Mouse (Mus musculus) kidney, adult 11 months (tissue): ENCODE results near the gene Foxp1.

Experiments
- DNase-seq: peaks from one replicate; pipeline ENCODE4 v3.0.0; 2022

Foxp1 gene

DNA sequence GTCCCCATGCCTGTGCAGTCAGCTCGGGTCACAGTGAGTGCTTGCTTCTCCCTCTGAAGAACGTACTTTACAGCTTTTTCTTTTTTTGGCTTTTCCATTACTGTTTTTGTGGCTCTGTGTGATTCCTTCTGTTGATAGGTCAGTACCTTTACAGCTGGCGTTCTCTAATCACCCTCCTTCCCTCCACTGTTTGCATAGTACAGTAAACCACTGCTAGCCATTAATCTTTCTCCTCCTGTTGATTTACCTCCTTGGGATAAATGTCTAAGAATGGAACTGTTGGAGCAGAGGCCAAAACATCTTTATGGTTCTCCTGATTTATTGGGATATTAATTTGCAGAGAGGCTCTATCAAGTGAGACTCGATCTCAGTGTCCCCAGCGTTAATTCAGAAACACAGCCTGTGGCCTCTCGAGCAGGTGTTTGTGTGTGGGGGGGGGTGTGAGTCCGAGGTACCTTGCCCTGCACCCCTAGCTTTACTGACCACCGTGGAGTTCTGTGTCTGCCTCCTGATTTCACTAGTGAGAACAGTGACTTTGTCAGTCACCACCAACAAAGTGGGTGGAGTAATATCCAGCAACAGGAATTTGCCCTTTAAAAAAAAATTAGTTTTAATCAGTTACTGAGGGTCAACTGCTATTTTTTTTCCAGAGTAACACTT is 590.5 kb downstream of the Foxp1 start:
- no peak for DNase-seq

- no peak for DNase-seq
Measured at GRCm38 (mm10) chr6:98930652-98931300, 591.7 kb downstream of the Foxp1 start.

DNA sequence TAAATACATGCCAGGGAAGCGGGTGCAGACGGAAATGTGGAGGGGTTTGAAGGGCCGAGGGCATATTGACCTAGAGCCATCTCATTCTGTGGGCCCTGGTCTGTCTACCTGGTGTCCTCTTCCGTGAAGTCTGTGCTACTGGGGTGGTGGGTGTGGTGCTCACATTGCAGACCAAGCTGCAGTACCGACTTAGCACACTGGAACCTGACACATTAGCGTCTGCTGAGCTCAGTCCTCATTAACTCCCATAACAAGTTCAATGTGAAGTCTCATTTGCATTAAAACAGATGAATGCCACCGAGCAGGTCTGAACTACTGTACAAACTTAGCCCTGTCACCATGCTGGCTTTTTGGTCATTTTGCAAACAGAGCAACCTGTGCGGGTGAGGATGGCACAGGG is 594.2 kb downstream of the Foxp1 start:
- DNase-seq, result no peak

DNA sequence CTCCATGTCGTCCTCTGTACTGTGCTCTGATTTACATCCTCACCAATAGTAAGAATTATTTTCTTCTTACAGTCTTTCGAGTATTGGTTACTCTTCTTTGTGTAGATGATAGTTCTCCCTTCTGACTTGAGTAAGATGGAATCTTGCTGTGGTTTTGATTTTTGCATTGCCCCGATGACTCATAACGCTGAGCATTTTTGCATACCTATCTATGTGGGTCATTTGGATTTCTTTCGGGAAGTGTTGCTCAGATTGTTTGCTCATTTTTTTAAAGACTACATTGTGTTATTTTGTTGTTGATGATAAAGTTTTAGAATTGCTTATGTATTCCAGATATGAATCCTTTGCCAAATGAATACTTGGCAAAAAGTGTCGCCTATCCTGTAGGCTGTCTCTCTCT is 621.3 kb downstream of the Foxp1 start:
- no peak for DNase-seq

GRCm38 (mm10) chr6:98878208-98878607 is 644.3 kb downstream of the Foxp1 start:
- no peak for DNase-seq

DNA sequence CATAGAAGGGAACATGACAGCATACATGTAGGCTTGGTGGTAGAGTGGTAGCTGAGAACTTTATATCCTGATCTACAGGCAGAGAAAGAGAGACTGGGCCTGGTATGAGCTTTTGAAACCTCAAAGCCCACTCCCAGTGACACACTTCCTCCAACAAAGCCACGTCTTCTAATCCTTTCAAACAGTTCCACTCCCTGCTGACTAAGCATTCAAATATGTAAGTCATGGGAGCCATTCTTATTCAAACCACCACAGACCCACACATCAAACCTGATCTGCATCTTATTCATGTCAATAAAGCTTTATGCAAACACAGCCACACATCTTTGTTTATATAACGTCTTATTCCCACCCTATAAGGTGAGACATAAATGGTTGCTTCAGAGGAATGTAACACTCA is 646.1 kb downstream of the Foxp1 start:
- DNase-seq, result no peak
